Mouse (Mus musculus): Measurements from ENCODE around the gene Dera. TPM values are rescaled to one million over a fixed set of nuclear protein-coding genes. Genes with fewer than 3 reads are reported as not detected.

The Dera gene
- polyA plus RNA-seq, 1 experiment from 2014 or later: 13.7 TPM

DNA sequence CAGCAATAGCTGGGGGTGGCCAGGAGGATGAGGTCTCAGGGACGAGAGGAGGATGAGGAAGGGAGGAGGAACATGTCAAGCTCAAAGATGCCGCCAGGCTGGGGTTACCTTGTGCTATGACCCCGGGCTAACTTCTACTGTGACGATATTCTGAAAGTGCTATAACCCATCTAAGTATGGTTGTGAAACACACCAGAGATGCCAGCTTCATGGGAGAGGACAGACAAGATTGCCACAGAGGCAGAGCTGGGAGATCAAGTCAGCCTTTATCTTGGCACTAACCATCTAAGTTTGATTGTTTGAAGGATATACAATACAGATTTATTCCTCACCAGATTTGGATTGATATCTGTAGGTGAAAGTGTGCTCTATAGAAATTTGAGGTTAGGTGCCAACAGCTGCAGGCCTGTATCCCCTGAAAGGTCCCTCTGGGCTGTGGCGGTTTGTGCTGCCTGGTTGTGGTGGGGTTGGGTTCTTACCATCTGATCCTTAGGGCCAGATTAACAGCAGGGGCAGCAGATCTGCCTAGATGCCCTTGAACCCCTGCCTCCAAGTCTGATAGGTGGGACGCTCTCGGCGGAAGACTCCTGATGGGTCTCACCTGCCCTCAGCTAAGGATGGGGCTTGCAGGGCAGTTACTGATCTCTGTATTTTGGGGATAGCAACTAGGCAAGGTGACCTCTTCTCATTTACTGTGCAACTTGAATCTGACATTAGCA is 18.7 kb downstream of the Dera start:
- Histone ChIP-seq H3K4me2 (ENCODE audit: low read length) (no peak overlapping the region), H3K9ac (ENCODE audit: low read depth, low read length) (no peak overlapping the region), H3K4me1 (ENCODE audit: control insufficient read depth, insufficient read depth, low read depth, low read length) (no peaks in the 10 kb centered on the region), H3K9me3 (ENCODE audit: control insufficient read depth, low read length) (no peaks in the 10 kb centered on the region), H3K27me3 (replicated peaks; ENCODE audit: control insufficient read depth, insufficient read depth, low read length) (no peaks in the 10 kb centered on the region), H3K27ac (ENCODE audit: low read depth, low read length) (no peak overlapping the region), H3K4me3 (ENCODE audit: low read length) (no peak overlapping the region), H3K36me3 (ENCODE audit: control insufficient read depth, insufficient read depth, low read length) (no peaks in the 10 kb centered on the region)
- WGBS: 95% methylated on average over 8 of the region's 8 CpGs
- no peak for ATAC-seq

DNA sequence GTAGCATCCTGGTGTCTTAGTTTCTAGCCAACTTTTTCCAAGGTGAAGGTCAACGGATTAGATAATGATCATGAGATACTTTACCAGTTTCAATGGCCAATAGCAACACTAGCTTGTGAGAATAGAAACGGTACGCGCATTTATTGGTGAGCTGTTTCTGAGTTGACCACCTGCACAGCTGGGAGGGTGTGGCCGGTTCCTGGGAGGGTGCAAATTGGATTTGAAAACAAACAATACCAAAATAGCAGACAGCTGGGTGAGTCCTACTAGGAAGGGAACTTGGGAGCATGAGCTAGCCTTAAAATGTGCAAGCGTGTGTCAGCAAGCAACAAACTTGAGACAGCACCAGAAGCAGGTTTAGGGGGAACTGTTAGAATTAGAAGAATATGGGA is 19.3 kb downstream of the Dera start:
- Histone ChIP-seq H3K27ac (ENCODE audit: low read depth, low read length) (no peak overlapping the region), H3K4me3 (ENCODE audit: low read length) (no peak overlapping the region), H3K27me3 (replicated peaks; ENCODE audit: control insufficient read depth, insufficient read depth, low read length) (no peaks in the 10 kb centered on the region), H3K36me3 (ENCODE audit: control insufficient read depth, insufficient read depth, low read length) (no peaks in the 10 kb centered on the region), H3K9me3 (ENCODE audit: control insufficient read depth, low read length) (no peaks in the 10 kb centered on the region), H3K4me2 (ENCODE audit: low read length) (no peak overlapping the region), H3K9ac (ENCODE audit: low read depth, low read length) (no peak overlapping the region), H3K4me1 (ENCODE audit: control insufficient read depth, insufficient read depth, low read depth, low read length) (no peaks in the 10 kb centered on the region)
- ATAC-seq: no peak
- WGBS: 85% methylated on average over 6 of the region's 6 CpGs

DNA sequence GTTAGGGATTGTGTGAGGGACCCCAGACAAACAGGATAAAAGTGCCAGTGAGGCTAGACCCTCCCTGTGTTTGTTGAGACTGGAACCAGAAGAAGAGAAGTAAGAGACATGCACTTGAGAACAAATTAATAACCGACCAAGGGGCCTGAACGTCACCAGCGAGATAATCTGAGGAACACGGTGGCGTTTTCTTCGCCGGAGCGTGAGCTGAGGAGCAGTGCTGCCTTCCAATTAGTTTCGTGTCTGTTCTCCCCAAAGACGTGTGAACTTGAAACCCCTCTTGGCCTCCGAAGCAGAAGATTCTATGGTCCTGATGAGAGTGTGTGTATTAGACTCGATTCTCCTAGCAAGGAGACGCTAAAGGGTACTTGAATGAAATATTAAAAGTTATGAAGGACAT is 19.8 kb downstream of the Dera start:
- ATAC-seq: no peak
- Histone ChIP-seq H3K27me3 (replicated peaks; ENCODE audit: control insufficient read depth, insufficient read depth, low read length) (no peaks in the 10 kb centered on the region), H3K4me2 (ENCODE audit: low read length) (no peak overlapping the region), H3K36me3 (ENCODE audit: control insufficient read depth, insufficient read depth, low read length) (no peaks in the 10 kb centered on the region), H3K9ac (ENCODE audit: low read depth, low read length) (no peak overlapping the region), H3K4me1 (ENCODE audit: control insufficient read depth, insufficient read depth, low read depth, low read length) (no peaks in the 10 kb centered on the region), H3K9me3 (ENCODE audit: control insufficient read depth, low read length) (no peaks in the 10 kb centered on the region), H3K27ac (ENCODE audit: low read depth, low read length) (no peak overlapping the region), H3K4me3 (ENCODE audit: low read length) (no peak overlapping the region)
- WGBS: 87% methylated on average over 13 of the region's 13 CpGs

DNA sequence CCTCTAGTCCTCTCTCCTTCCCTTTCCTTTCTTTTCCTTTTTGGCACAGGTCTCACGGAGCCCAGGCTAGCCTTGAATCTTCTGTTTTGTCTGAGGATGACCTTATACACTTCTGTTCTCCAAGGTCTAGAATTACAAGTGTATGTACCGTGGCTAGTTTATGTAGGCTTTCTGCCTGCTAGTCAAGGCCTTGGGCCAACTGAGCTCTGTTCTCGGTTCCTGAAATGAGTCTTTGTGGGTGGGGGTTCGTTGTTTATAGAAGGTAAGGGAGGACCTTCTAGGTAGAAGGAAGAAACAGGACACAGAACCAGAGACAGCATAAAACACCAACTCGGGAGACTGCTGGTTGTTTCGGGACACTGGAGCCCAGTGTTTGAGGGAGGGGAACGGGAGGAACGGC is 20.8 kb downstream of the Dera start:
- whole genome bisulfite sequencing: 94% methylated on average over 8 of the region's 8 CpGs
- no peak overlapping the region for H3K4me2 ChIP-seq (ENCODE audit: low read length)
- no peak overlapping the region for H3K27ac ChIP-seq (ENCODE audit: low read depth, low read length)
- H3K4me1 ChIP-seq (ENCODE audit: control insufficient read depth, insufficient read depth, low read depth, low read length): no peaks in the 10 kb centered on the region
- H3K9ac ChIP-seq (ENCODE audit: low read depth, low read length): no peak overlapping the region
- H3K27me3 ChIP-seq (replicated peaks; ENCODE audit: control insufficient read depth, insufficient read depth, low read length): no peaks in the 10 kb centered on the region
- H3K9me3 ChIP-seq (ENCODE audit: control insufficient read depth, low read length): no peaks in the 10 kb centered on the region
- H3K4me3 ChIP-seq (ENCODE audit: low read length): no peak overlapping the region
- no peak for ATAC-seq
- no peaks in the 10 kb centered on the region for H3K36me3 ChIP-seq (ENCODE audit: control insufficient read depth, insufficient read depth, low read length)

DNA sequence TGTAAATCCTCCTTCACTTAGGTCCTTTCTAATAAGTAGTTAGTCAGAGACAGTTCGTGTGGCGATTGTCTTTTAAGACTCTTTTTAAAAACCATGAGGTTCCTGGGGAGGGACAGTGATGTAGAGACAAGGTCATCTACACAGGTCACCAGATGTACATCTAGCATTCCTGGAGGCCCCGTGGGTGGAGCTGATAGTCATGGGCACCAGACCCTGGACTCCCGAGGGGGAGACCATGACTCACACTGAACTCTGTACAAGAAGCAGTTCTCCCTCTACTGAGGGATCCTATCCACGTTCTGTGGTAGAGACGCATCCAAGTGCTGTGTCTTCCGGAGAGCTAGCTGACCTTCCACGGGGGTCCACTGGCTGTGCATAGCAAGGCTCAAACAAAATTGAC is 22.6 kb downstream of the Dera start:
- no peaks in the 10 kb centered on the region for H3K27me3 ChIP-seq (replicated peaks; ENCODE audit: control insufficient read depth, insufficient read depth, low read length)
- H3K4me1 ChIP-seq (ENCODE audit: control insufficient read depth, insufficient read depth, low read depth, low read length): no peaks in the 10 kb centered on the region
- 89% methylated on average over 8 of the region's 8 CpGs for WGBS
- H3K9ac ChIP-seq (ENCODE audit: low read depth, low read length): no peak overlapping the region
- no peak overlapping the region for H3K4me3 ChIP-seq (ENCODE audit: low read length)
- no peaks in the 10 kb centered on the region for H3K9me3 ChIP-seq (ENCODE audit: control insufficient read depth, low read length)
- ATAC-seq: no peak
- H3K4me2 ChIP-seq (ENCODE audit: low read length): no peak overlapping the region
- no peak overlapping the region for H3K27ac ChIP-seq (ENCODE audit: low read depth, low read length)
- no peaks in the 10 kb centered on the region for H3K36me3 ChIP-seq (ENCODE audit: control insufficient read depth, insufficient read depth, low read length)

DNA sequence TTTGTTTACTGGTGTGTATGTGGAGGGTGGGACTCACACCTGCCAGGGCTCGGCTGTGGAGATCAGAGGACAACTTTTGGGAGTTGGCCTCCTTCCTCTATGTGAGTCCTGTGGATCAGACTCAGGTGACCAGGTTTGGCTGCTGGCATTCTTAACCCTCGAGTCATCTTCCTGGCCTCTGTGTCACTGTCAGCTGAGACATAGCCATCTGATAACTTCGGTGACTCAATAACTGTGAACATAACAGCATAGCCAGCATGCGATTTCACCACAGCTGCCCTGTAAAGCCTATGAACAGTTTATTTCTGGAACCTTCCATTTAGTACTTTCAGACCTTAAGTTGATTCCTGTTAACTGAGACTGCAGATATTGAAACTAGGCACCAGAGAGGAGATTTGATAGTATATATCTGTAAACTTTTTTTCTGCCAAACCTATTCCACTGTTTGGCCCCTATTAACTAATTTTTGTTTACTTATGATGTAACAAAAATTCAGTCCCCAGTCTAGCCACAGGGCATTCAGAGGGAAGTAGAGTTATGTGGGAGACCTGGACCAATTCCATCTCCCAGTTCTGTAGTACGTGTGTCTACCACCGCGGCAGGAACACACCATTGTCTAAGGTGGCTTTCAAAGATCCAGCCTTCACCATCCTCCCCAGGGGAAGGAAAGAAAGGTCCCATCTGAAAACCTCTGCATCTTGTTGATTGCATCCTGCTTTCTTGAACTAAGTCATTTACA is 29.7 kb downstream of the Dera start:
- Histone ChIP-seq H3K9me3 (ENCODE audit: control insufficient read depth, low read length) (no peaks in the 10 kb centered on the region), H3K4me1 (ENCODE audit: control insufficient read depth, insufficient read depth, low read depth, low read length) (no peaks in the 10 kb centered on the region), H3K4me2 (ENCODE audit: low read length) (no peak overlapping the region), H3K36me3 (ENCODE audit: control insufficient read depth, insufficient read depth, low read length) (no peaks in the 10 kb centered on the region), H3K9ac (ENCODE audit: low read depth, low read length) (no peak overlapping the region), H3K27me3 (replicated peaks; ENCODE audit: control insufficient read depth, insufficient read depth, low read length) (no peaks in the 10 kb centered on the region), H3K4me3 (ENCODE audit: low read length) (no peak overlapping the region), H3K27ac (ENCODE audit: low read depth, low read length) (no peak overlapping the region)
- WGBS: 98% methylated on average over 7 of the region's 7 CpGs
- ATAC-seq: no peak

DNA sequence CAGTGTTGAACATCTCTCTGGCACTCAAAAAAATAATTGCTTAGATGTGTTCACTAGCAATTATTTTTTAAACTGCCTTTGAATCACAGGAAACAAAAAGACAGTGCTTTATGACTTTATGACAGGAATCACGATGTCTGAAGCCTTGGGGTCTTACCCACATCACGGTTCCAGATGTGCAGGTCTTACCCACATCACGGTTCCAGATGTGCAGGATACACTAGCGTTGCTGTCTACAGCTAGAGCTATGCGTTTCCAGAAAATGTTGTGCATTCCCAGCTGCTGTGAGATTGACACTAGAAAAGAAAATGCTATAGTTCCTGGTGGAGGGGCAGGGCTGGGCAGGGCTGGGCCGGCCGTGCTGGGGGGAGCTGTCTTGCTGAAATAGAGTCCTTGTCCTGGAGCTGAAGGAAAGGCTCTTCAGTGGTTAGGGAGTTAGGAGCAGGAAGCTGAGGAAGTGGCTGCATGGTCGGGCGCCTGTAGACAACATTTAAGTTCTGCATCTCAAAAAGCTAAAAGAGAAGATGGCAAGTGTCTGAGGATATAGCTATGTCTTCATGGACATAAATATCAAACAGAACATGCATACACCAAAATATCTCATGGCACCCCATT is 34.7 kb downstream of the Dera start:
- Histone ChIP-seq H3K9ac (ENCODE audit: low read depth, low read length) (no peak overlapping the region), H3K27ac (ENCODE audit: low read depth, low read length) (no peak overlapping the region), H3K4me3 (ENCODE audit: low read length) (no peak overlapping the region), H3K27me3 (replicated peaks; ENCODE audit: control insufficient read depth, insufficient read depth, low read length) (no peaks in the 10 kb centered on the region), H3K36me3 (ENCODE audit: control insufficient read depth, insufficient read depth, low read length) (no peaks in the 10 kb centered on the region), H3K9me3 (ENCODE audit: control insufficient read depth, low read length) (no peaks in the 10 kb centered on the region), H3K4me2 (ENCODE audit: low read length) (no peak overlapping the region), H3K4me1 (ENCODE audit: control insufficient read depth, insufficient read depth, low read depth, low read length) (no peaks in the 10 kb centered on the region)
- 76% methylated on average over 9 of the region's 9 CpGs for WGBS
- no peak for ATAC-seq

DNA sequence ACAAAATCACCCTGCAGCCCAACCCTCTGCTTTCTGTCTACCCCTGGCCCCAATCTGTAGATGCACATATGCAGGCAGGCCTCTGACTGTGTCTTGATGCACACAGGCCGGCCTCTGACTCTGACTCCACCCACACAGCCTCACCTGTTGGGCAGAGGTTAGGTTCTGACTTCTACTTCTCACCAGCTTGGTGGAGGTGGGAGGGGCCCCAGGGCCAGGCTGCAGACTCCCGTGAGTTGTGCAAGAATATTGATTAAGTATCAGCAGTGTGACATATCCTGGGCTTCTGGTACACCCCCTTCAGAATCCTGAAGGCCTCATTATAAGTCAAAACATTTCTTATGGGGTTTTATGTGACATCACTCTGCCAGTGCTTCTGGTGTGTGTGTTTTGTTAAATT is 35.3 kb downstream of the Dera start:
- H3K36me3 ChIP-seq (ENCODE audit: control insufficient read depth, insufficient read depth, low read length): no peaks in the 10 kb centered on the region
- no peaks in the 10 kb centered on the region for H3K9me3 ChIP-seq (ENCODE audit: control insufficient read depth, low read length)
- 68% methylated on average over 2 of the region's 2 CpGs for WGBS
- no peak overlapping the region for H3K27ac ChIP-seq (ENCODE audit: low read depth, low read length)
- H3K4me2 ChIP-seq (ENCODE audit: low read length): no peak overlapping the region
- ATAC-seq: no peak
- no peaks in the 10 kb centered on the region for H3K4me1 ChIP-seq (ENCODE audit: control insufficient read depth, insufficient read depth, low read depth, low read length)
- no peak overlapping the region for H3K4me3 ChIP-seq (ENCODE audit: low read length)
- no peak overlapping the region for H3K9ac ChIP-seq (ENCODE audit: low read depth, low read length)
- no peaks in the 10 kb centered on the region for H3K27me3 ChIP-seq (replicated peaks; ENCODE audit: control insufficient read depth, insufficient read depth, low read length)

DNA sequence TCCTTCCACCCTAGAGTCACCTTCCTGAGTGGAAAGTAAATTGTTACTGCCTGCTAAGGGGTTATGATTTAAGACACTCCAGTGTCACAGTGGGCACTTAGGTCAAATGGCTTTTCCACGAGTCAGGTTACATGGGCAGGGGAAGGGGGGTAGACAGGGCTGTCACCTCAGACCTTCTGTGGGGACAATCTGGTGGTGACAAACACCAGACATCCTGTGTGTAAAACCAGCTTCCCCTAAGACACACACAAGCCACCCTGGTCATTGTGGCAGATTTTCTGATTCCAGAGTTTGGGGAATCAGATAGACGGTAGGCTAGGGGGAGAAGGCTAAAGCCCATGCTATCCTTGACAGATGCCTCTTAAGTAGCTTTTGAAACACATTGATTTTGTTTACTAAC is 41.1 kb downstream of the Dera start:
- Histone ChIP-seq H3K4me1 (ENCODE audit: control insufficient read depth, insufficient read depth, low read depth, low read length) (no peaks in the 10 kb centered on the region), H3K9ac (ENCODE audit: low read depth, low read length) (no peak overlapping the region), H3K27ac (ENCODE audit: low read depth, low read length) (no peak overlapping the region), H3K27me3 (replicated peaks; ENCODE audit: control insufficient read depth, insufficient read depth, low read length) (no peaks in the 10 kb centered on the region), H3K4me3 (ENCODE audit: low read length) (no peak overlapping the region), H3K36me3 (ENCODE audit: control insufficient read depth, insufficient read depth, low read length) (0 out of 2 replicates have a peak, but pooled peaks cover 2% of the 10 kb centered on the region), H3K9me3 (ENCODE audit: control insufficient read depth, low read length) (peaks cover 7% of the 10 kb centered on the region), H3K4me2 (ENCODE audit: low read length) (no peak overlapping the region)
- ATAC-seq: no peak
- 73% methylated on average over 2 of the region's 2 CpGs for WGBS

Measured in hindbrain, embryonic 16.5 days (tissue).